Mouse (Mus musculus) heart, adult 9 months (tissue): ENCODE data around the gene Ano4.

Experiments used
- DNase-seq, 2 experiments: peaks; one replicate each; pipeline ENCODE4 v3.0.0; 2022; ENCODE audit warnings: low spot score in 2 of 2

Gene Ano4

DNA sequence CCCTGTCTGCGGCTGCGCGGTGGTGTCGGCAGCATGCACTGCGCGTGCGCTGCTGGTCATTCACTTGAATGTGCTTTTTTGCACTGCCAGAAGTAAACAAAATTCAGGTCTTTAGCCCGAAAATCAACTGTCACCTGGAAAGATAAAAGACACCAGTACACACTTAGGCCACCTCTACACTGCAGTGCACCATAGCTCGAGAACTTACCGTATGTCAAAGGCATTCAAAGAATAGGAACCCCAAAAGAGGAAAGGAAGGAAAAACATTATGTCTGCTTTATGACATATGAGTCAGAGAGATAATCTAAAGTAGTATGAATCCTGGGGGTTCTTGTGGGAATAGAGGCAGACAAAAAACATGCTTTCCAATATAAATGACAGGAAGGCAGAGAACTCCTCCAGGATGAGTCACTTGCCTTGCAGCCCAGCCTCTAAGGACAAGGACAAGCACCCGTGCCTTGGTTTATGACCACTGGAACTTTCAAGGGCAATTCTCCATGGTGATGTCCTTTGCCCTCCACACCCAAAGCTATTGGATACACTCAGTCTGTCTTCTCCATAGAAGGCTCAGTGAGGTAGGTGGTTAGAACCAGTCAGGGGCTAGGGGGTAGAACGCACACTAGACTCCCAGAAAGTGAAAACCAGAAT is 394.8 kb downstream of the Ano4 start:
- DNase-seq: no peak
